Mouse (Mus musculus): Measurements from ENCODE around the gene Upp2. TPM values are rescaled to one million over a fixed set of nuclear protein-coding genes. Genes with fewer than 3 reads are reported as not detected.

The Upp2 gene
- total and polyA plus RNA-seq, 3 experiments = 0.66 TPM; not detected in 2

DNA sequence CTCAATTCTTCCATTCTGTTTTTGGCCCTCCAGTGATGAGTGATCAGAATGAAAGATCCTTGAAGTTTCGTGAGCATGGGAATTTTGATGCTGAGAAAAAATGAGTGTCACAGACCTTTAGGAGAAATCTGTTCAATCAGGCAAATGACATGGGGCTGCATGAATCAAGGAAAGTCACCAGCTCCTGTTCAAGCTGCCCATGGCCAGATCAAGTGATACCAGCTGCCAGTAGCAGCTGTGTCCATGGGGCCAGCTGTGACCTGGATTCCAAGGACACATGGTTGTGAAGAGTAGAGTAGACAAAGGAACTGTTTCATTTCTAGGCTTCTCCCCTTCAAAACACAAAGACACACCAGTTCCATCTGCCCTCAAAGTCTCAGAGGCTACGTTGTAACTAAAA lies 144.4 kb downstream of the Upp2 start:
- peaks cover 38% of the 10 kb centered on the region for H3K9me3 ChIP-seq (replicated peaks)
- DNase-seq (ENCODE audit: low spot score) = no peak
- H3K27me3 ChIP-seq (ENCODE audit: insufficient read depth, low read length) = no peaks in the 10 kb centered on the region
- no peaks in the 10 kb centered on the region for H3K4me1 ChIP-seq (ENCODE audit: insufficient read depth, low read depth, low read length)
- ATAC-seq (ENCODE audit: extremely low read depth, insufficient number of reproducible peaks, low FRiP score, poor library complexity, severe bottlenecking) = no peak
- TF ChIP-seq CTCF (IDR thresholded peaks at IDR 0.05; ENCODE audit: low read depth, low read length) (no peak), TAL1 (conservative IDR thresholded peaks at IDR 0.05; ENCODE audit: low read depth, low read length) (no peak), GATA2 (IDR thresholded peaks at IDR 0.05; ENCODE audit: borderline replicate concordance, low read depth, low read length) (no peak), POLR2AphosphoS5 (IDR thresholded peaks at IDR 0.05; ENCODE audit: insufficient replicate concordance, low read depth, low read length) (no peak), GATA1 (IDR thresholded peaks at IDR 0.05; ENCODE audit: borderline replicate concordance, low read length) (no peak)
- H3K4me3 ChIP-seq (ENCODE audit: low read depth, low read length) = no peak overlapping the region
- H3K36me3 ChIP-seq (replicated peaks) = no peaks in the 10 kb centered on the region

DNA sequence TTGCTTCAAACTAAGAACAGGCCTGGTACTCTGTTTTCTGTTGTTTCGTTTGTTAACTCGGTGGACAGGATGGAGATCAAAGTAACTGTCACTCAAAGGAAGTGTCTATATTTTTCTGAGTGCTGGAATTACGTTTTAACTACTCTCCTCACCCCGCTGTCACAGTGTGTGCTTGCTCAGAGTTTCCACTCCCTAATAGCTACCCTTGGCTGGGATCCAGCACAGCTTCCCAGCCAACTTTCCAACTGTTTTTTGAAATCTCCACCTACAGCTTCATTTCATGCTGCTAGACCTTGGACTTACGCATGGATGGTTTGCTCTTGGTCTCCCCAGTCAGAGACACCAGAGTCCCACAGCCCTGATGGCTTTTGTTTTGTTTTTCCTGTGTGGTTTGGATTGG lies 144.8 kb downstream of the Upp2 start:
- Histone ChIP-seq H3K36me3 (replicated peaks) (no peaks in the 10 kb centered on the region), H3K9me3 (replicated peaks) (peaks cover 35% of the 10 kb centered on the region), H3K4me3 (ENCODE audit: low read depth, low read length) (no peak overlapping the region), H3K27me3 (ENCODE audit: insufficient read depth, low read length) (no peaks in the 10 kb centered on the region), H3K4me1 (ENCODE audit: insufficient read depth, low read depth, low read length) (no peaks in the 10 kb centered on the region)
- TF ChIP-seq GATA2 (IDR thresholded peaks at IDR 0.05; ENCODE audit: borderline replicate concordance, low read depth, low read length) (no peak), CTCF (IDR thresholded peaks at IDR 0.05; ENCODE audit: low read depth, low read length) (no peak), TAL1 (conservative IDR thresholded peaks at IDR 0.05; ENCODE audit: low read depth, low read length) (no peak), GATA1 (IDR thresholded peaks at IDR 0.05; ENCODE audit: borderline replicate concordance, low read length) (no peak), POLR2AphosphoS5 (IDR thresholded peaks at IDR 0.05; ENCODE audit: insufficient replicate concordance, low read depth, low read length) (no peak)
- ATAC-seq (ENCODE audit: extremely low read depth, insufficient number of reproducible peaks, low FRiP score, poor library complexity, severe bottlenecking) (no peak), DNase-seq (ENCODE audit: low spot score) (no peak)

DNA sequence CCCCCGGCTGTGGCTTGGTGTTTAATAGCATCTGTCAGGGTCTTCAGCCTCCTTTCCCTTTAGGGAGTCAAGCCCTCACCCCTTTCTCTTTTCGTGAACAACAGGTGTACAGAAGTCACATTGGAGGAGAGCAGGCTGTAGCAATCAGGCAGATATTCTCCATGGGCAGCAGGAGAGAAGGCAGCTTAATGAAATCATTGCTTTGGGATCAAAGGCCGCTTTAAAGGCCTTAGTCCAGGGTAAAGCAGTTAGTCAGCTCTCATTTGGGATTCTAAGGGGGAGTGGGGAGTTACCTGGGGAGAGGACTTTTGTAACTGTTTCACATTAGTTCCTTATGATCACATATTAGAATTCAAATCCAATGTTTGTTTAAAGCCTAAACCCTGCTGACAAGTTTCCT lies 150.8 kb downstream of the Upp2 start:
- DNase-seq (ENCODE audit: low spot score) (no peak), ATAC-seq (ENCODE audit: extremely low read depth, insufficient number of reproducible peaks, low FRiP score, poor library complexity, severe bottlenecking) (no peak)
- Histone ChIP-seq H3K4me3 (ENCODE audit: low read depth, low read length) (no peak overlapping the region), H3K27me3 (ENCODE audit: insufficient read depth, low read length) (no peaks in the 10 kb centered on the region), H3K36me3 (replicated peaks) (no peaks in the 10 kb centered on the region), H3K4me1 (ENCODE audit: insufficient read depth, low read depth, low read length) (no peaks in the 10 kb centered on the region), H3K9me3 (replicated peaks) (peaks cover 20% of the 10 kb centered on the region)
- TF ChIP-seq GATA2 (IDR thresholded peaks at IDR 0.05; ENCODE audit: borderline replicate concordance, low read depth, low read length) (no peak), GATA1 (IDR thresholded peaks at IDR 0.05; ENCODE audit: borderline replicate concordance, low read length) (no peak), POLR2AphosphoS5 (IDR thresholded peaks at IDR 0.05; ENCODE audit: insufficient replicate concordance, low read depth, low read length) (no peak), CTCF (IDR thresholded peaks at IDR 0.05; ENCODE audit: low read depth, low read length) (no peak)

DNA sequence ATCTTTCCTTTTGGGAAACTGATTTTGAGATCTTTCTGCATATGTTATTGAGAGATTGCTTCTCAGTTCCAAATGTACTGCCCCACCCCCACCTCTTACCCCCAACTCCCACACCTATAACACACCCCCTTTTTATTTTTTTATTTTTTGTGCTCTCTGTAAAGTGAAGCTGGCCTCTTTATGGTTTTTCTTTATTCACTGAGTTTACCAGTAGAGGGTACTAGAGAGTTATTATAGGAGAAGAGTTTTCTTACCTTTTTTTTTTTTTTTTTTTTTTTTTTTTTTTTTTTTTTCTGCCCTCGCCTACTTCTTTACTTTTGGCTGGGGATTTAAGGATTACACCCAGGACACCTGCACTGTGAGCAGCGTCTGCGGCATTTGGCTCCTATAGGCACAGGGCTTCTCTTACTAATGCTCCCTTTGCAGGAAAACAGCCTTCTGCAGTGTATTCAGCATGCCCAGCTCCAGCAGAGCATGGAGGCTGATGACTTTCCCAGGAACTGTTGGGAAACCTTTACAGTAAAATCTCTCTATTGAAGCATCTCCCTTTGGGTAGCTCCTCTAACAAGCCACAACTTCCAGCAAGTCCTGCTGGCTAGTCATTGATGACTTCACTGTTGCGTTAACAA lies 170.2 kb downstream of the Upp2 start:
- no peak for TF ChIP-seq TAL1 (conservative IDR thresholded peaks at IDR 0.05; ENCODE audit: low read depth, low read length)
- H3K27me3 ChIP-seq (ENCODE audit: insufficient read depth, low read length) = no peaks in the 10 kb centered on the region
- no peaks in the 10 kb centered on the region for H3K36me3 ChIP-seq (replicated peaks)
- H3K9me3 ChIP-seq (replicated peaks) = peaks cover 45% of the 10 kb centered on the region
- H3K4me1 ChIP-seq (ENCODE audit: insufficient read depth, low read depth, low read length) = no peaks in the 10 kb centered on the region
- no peak for ATAC-seq (ENCODE audit: extremely low read depth, insufficient number of reproducible peaks, low FRiP score, poor library complexity, severe bottlenecking)
- no peak for DNase-seq (ENCODE audit: low spot score)
- no peak overlapping the region for H3K4me3 ChIP-seq (ENCODE audit: low read depth, low read length)

DNA sequence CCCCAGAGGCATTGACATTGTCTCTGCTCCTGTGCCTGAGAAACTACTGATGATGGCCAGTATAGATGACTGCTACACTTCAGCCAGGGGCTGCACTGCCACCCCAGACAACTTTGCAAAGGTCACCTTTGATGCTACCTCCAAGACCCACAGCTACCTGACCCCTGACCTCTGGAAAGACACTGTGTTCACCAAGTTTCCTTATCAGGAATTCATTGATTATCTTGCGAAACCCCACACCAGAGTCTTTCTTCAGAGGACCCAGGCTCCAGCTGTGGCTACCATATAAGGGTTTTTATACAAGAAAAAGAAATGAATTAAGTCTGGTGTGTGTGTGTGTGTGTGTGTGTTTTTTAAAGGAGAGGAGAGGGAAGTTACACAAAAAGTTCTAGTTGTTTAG lies 174.1 kb downstream of the Upp2 start:
- no peak overlapping the region for H3K4me3 ChIP-seq (ENCODE audit: low read depth, low read length)
- no peak for TF ChIP-seq GATA1 (IDR thresholded peaks at IDR 0.05; ENCODE audit: borderline replicate concordance, low read length)
- TF ChIP-seq GATA2 (IDR thresholded peaks at IDR 0.05; ENCODE audit: borderline replicate concordance, low read depth, low read length) = no peak
- TF ChIP-seq CTCF (IDR thresholded peaks at IDR 0.05; ENCODE audit: low read depth, low read length) = no peak
- TF ChIP-seq TAL1 (conservative IDR thresholded peaks at IDR 0.05; ENCODE audit: low read depth, low read length) = no peak
- TF ChIP-seq POLR2AphosphoS5 (IDR thresholded peaks at IDR 0.05; ENCODE audit: insufficient replicate concordance, low read depth, low read length) = no peak
- H3K9me3 ChIP-seq (replicated peaks) = peaks cover 43% of the 10 kb centered on the region
- no peak for DNase-seq (ENCODE audit: low spot score)
- no peaks in the 10 kb centered on the region for H3K27me3 ChIP-seq (ENCODE audit: insufficient read depth, low read length)
- no peak for ATAC-seq (ENCODE audit: extremely low read depth, insufficient number of reproducible peaks, low FRiP score, poor library complexity, severe bottlenecking)
- H3K36me3 ChIP-seq (replicated peaks) = no peaks in the 10 kb centered on the region
- no peaks in the 10 kb centered on the region for H3K4me1 ChIP-seq (ENCODE audit: insufficient read depth, low read depth, low read length)

DNA sequence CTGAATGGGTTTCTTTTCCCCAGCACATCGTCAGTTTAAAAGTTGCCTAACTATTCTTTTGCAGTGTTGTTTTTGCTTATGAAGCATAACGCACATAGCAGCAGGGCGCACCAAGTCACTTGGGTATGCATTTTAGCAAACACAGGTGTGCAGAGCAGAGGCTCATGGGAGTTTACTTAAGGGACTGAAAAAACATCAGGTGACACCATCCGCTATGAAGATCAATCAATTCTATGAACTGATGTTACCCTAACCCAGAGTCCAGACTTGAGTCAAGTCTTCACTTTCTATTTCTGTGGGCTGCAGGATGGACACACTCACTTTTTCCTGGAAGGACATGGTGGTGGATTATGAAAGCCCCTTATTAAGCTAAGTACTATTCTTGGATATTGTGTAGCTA lies 174.9 kb downstream of the Upp2 start:
- no peak for ATAC-seq (ENCODE audit: extremely low read depth, insufficient number of reproducible peaks, low FRiP score, poor library complexity, severe bottlenecking)
- peaks cover 40% of the 10 kb centered on the region for H3K9me3 ChIP-seq (replicated peaks)
- H3K4me1 ChIP-seq (ENCODE audit: insufficient read depth, low read depth, low read length) = no peaks in the 10 kb centered on the region
- H3K4me3 ChIP-seq (ENCODE audit: low read depth, low read length) = no peak overlapping the region
- H3K36me3 ChIP-seq (replicated peaks) = no peaks in the 10 kb centered on the region
- no peaks in the 10 kb centered on the region for H3K27me3 ChIP-seq (ENCODE audit: insufficient read depth, low read length)
- no peak for DNase-seq (ENCODE audit: low spot score)
- no peak for TF ChIP-seq CTCF (IDR thresholded peaks at IDR 0.05; ENCODE audit: low read depth, low read length)
- no peak for TF ChIP-seq GATA1 (IDR thresholded peaks at IDR 0.05; ENCODE audit: borderline replicate concordance, low read length)
- no peak for TF ChIP-seq TAL1 (conservative IDR thresholded peaks at IDR 0.05; ENCODE audit: low read depth, low read length)

DNA sequence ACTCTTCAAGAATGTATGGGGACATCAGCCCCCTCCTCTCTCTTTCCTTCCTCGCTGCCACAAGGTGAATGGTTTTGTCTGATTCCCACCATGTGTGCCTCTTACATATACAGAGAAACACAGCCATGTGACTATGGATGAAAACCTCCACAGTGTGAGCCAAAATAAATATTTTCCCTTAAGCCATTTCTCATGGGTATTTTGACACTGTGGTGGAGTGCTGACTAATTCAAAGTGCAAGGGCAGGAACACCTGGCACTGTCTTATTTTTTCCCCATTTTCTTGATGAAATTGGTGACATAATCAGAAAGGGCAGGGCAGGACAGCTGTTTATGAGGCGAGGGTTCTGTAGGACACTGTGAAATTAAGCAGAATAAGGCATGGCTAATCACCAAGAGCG lies 176.3 kb downstream of the Upp2 start:
- Histone ChIP-seq H3K36me3 (replicated peaks) (no peaks in the 10 kb centered on the region), H3K4me3 (ENCODE audit: low read depth, low read length) (no peak overlapping the region), H3K4me1 (ENCODE audit: insufficient read depth, low read depth, low read length) (no peaks in the 10 kb centered on the region), H3K27me3 (ENCODE audit: insufficient read depth, low read length) (no peaks in the 10 kb centered on the region), H3K9me3 (replicated peaks) (peaks cover 35% of the 10 kb centered on the region)
- DNase-seq (ENCODE audit: low spot score) (no peak), ATAC-seq (ENCODE audit: extremely low read depth, insufficient number of reproducible peaks, low FRiP score, poor library complexity, severe bottlenecking) (no peak)
- no peak for TF ChIP-seq CTCF (IDR thresholded peaks at IDR 0.05; ENCODE audit: low read depth, low read length)
- TF ChIP-seq TAL1 (conservative IDR thresholded peaks at IDR 0.05; ENCODE audit: low read depth, low read length) = no peak
- no peak for TF ChIP-seq POLR2AphosphoS5 (IDR thresholded peaks at IDR 0.05; ENCODE audit: insufficient replicate concordance, low read depth, low read length)
- no peak for TF ChIP-seq GATA1 (IDR thresholded peaks at IDR 0.05; ENCODE audit: borderline replicate concordance, low read length)
- no peak for TF ChIP-seq GATA2 (IDR thresholded peaks at IDR 0.05; ENCODE audit: borderline replicate concordance, low read depth, low read length)
